Mouse (Mus musculus) ZHBTc4 (cell line): ENCODE results near the gene Antxr1.
A peak's percentile ranks its signal among the peaks of the same experiment; 100 is the strongest.

Experiments used
- DNase-seq: peaks from one replicate; pipeline ENCODE4 v3.0.0-alpha.2; 2011; ENCODE audit warnings: low read depth, low spot score

Gene Antxr1

DNA sequence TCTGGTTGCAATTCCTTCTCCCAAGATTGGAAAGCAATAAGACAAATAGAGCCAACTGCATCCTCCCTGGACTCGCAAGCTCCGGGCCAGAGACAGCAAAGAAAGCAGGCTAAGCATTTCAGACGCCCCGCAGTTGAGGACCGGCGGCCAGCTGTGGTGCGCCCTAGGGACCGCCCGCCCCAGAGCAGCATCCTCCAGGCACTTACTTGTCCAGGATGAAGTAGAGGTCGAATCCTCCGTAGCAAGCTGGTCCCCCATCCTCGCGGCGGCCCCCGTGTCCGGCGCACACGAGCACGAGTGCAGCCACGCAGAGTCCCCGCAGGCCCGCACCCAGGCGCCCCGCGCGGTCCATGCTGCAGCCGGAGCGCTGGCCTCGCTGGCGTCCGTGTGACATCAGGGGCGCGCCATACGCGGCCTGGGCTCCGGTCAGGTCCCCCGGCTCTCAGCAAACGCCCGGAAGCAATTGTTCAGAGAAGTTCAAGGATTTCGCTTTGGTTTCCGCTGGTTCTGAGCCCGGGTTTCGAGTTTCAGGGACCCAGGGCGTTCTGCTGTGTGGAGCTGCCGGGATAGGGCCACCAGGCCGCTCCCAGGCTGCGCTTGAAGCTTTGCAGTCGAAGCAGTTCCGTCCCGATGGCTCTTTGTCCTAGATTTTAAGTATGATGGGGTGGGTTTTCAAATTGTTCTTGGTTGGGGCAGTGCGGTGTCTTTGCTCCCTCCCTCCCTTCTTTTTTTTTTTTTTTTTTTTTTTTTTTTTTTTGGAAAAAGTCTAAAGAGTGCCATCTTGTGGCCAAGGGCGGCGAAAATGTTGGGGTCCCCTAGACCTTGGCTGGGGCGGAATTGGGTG, at the start of gene Antxr1:
Gene Antxr1, minus strand, starts transcription at position 731 of the 844 bp plus-strand sequence.
- peak; percentile 59 for DNase-seq

DNA sequence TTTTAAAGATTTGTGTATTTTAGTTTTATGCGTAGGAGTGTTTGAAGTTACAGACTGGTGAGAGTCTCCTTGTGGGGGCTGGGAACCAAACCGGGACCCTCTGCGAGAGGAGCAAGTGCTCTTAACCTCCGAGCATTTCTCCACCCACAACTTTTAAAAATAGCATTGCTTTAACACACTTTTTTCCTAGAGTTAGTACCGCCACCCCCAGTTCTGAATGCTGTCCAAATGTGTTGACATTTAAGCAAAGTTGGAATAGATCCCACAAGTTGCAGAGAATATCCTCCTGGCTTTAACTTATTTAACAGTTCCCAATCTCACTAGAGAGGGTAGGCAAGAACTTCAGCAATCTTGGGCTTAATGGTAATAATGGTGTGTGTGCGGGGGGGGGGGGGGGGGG, 49.1 kb upstream of the Antxr1 start:
- no peak for DNase-seq

DNA sequence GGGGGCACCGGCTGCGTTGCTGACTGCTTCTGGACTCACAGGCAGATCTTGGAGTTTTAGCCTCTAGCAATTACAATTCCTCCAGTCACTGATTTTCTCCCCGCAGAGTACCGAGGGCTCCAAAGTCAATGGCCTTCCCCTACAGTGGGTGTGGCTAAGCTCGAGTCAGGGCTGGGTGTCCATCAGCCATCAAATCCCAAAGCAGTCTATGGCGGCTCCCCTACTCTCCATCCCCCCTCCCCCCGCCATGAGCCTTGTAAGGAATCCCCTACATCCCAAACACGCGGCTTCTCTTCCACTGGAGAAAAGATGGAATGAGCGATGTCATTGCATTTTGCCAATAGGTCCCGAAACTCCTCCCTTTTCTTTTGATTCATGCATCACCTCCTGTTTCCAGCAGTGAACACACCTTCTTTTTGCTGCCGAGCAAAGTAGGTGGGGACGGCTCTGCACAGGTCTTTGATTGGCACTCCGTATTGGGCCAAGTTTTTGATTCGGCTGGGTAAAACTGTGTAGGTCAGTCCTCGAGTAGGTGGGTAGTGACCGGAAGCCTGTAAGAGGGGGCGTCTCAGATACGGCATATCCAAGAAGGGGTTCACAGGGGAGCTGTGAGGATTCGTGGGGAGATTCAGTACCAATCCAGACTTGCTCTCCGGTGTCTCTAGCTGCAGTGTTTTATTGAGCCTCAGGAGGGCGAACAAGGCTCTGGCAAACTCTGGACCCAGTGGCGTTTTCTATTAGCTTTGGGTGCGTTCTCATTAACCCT, 48.5 kb upstream of the Antxr1 start:
- DNase-seq, result peak; percentile 58

DNA sequence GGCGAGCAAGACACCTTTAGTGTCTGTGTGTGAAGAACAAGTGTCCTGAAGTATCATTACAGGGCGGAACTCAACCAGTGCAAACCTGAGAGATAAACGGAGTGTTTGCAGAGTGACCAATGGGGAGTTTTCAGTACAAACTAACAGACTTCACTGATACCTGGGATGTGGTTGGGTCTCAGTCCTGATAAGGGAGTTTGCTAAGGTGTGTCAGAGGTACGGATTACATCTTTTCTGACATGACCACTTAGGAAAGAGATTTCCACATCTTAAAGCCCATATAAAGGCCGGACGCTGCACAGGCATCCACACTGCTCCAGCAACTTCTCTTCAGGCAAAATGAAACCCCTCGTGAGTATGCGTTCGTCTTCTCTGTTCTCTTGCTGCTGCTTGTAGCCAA, 37.4 kb upstream of the Antxr1 start, which contains the start of gene Gkn2:
Gene Gkn2, plus strand, starts transcription at position 301 of the 400 bp plus-strand sequence.
- no peak for DNase-seq

DNA sequence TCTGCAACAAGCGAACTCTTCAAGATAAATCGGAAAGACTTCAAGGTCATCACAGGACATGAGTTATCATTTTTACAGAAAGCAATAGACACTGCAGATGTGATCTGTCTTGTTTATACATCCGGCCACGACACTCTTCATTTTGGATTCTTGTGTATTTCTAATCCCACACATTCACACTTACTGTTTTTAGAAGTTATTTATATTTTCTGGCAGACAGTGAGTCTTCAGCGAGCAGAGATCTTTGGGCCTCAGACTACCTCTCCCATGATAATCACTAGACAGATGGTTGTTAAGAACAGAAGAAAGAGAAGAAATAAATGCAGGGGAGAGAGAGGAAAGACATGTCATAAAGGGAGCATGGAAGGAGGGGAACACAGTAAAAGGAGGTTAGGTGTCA, 33.6 kb upstream of the Antxr1 start:
- DNase-seq, result no peak

DNA sequence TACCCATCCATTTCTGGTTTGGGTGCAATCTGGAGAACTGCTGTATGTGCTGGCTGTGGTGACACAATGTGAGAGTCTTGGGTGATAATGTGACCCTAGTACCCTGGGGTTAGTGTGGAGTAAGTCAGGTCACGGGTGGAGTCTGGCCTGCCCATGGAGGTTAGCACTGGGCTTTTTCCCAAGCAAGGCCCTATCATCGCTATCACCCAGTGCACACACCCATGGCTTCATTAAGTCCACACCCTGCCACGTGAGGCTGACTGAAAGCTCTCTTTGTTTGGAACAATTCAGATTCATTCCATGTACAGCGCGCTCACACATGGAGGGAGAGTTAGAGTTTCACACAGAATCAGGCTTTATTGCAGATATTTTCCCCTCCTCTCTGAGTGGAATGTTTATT, 18.8 kb upstream of the Antxr1 start:
- DNase-seq, result peak; percentile 29

DNA sequence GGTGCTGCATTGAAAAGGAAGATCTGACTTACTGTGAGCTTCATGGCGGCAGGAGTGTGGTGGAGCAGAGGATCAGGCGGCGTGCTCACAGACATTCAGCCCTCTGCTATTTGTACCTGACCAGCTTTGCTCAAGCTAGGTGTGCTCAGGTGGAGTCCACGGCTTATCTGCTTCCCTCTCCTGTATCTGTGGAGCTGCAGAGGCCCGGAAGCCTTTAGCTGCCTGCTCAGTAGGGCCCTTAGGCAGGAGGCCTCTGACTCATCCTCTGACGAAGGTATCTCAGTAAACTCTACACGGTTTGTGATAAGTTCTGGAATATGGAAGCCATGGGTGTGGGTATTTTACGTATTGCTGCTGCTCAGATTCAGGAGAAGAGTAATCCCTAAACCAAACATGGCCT, 15.2 kb upstream of the Antxr1 start, which contains the start of gene Gkn1:
Gene Gkn1, minus strand, starts transcription at position 114 of the 400 bp plus-strand sequence.
- no peak for DNase-seq

DNA sequence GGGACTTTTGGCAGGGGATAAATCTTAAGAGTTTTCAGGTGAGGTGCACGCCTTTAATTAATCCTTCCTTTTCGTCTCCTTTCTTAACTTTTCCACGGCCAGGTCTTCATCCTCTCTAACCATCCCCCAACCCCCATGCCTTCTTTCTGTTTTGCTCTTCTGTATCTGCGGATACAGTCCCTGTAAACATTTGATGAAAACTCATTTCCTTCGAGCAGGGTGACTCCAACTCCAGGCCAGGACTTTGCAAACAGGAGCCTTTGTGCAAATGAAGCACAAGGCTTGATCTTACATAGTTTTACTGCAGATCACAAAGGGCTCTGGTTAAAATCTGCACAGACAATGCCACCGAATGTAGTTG, 294 bp upstream of the Antxr1 start:
- no peak for DNase-seq

DNA sequence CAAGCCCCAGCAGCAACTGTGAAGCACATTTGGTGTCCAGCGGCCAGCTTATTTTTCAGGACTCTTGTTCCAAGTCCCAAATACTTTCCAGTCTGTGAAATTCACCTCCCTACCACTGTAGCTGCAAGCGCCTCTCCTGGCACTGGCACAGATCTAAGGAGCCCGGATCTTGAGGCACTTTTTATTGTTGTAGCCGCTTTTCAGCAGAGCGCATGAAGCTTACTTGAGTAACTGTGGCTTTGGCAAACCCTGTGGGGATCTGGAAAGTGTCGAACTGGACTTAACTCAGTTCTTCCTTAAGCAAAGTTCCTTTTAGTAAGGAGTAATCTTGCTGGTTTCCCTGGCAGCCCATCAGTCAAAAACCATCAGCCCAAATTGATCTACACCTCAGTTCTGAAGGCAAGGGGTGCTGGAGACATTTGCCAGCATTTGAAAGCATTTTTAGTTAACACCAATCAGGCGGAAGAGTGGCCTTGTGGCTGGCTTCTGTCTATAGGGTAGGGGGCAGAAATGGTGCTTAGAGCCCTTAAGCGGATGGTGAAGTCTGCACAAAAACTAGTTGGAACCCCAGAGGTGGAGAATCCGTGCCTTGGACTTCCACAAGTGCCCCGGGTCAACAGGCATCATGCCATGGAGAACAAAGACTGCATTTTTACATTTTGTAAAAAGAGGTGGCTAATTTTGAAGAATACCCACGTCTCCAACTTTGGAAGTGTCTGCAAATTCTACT, 1.1 kb downstream of the Antxr1 start:
- no peak for DNase-seq

DNA sequence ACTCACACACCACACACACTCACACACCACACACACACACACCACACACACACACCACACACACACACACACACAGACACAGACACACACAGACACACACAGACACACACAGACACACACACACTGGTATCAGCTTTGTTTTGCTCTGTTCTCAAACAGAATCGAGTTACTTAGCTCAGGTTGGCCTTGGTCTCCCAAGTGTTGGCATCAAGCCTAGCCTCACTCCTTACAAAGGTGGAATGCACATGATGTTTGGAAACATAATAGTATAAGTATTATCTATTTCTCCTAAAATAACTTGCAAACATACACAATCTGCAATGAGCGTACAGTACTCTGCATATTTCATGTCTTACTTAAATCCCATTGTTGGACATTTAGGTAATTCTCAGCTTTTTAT, 3.2 kb downstream of the Antxr1 start:
- no peak for DNase-seq

DNA sequence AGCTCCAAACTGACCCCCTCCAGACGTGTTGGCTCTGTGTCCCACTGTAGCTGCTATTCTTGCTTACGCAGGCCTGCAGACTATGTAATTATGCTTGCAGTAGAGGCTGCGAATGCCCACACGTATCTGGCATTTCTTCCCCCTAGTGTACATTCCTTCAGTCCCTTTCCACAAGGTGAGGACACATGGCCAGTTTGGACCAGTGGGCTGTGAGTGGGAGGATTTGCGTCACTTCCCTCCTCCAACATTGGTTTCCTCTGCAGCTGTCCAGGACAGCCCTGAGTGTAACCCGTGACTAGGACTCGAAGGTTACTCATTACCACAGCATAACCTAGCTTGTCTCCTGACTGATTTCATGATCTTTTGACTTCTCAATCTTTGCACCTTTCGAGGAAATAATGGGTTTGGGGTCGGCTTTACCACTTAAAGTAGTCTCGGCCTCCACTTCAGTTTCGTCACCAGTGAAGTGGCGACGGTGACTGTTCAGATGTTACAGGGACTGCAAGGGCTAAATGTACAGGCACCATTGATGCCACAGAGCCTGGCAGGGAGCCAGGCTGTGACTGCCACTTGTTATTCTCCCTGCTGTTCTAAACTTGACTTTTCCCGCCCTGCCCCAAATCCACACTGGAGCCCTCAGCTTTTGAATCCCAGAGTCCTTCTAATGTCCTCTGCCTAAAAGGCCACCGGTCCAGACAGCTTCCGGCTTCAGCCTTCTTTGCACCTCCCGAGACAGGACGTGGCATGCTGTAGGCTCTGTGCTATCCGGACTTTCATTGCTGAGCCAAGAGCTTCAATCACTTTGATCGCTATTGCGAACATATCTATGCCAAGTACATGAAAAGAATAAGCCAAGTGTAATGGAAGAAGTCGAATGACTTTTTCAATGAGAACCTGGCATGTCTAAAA, 7.1 kb downstream of the Antxr1 start:
- no peak for DNase-seq

DNA sequence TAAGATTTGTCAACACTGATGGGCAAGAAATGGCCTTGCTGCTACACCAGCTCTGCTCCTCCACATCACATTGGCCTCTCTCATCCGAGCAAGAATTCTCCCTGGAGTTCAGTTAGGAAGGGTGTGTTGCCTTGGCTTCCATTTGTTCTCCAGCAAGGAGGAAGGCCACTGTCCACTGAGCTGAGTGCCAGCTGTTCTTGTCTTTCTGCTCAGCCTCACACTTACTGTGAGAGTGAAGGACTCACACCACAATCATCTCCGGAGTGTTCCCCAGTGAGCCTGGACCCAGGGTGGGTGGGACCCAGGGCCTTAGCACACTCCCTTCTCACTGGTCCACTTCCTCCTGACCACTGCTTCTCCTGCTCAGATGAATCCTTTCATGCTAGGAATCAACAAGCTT, 8.7 kb downstream of the Antxr1 start:
- DNase-seq, result no peak

DNA sequence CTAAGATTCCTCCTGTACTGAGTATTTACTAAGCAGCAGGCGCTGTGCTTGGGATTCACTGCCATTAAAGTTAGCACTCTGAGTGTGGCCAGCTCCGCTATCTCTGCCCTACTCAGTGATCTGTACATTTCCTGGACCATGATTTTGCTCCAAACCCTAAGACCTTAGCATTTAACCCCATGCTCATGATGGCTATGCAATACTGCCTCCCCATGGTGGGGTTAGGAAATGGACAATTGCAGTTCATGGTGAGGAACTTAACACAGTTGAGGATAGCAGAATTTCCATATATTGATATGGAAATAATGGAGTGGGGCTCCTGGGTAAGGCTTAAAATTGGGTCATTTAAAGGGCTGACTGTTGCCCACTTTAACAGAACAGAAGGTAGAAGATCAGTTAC, 12.2 kb downstream of the Antxr1 start:
- DNase-seq, result peak; percentile 56

DNA sequence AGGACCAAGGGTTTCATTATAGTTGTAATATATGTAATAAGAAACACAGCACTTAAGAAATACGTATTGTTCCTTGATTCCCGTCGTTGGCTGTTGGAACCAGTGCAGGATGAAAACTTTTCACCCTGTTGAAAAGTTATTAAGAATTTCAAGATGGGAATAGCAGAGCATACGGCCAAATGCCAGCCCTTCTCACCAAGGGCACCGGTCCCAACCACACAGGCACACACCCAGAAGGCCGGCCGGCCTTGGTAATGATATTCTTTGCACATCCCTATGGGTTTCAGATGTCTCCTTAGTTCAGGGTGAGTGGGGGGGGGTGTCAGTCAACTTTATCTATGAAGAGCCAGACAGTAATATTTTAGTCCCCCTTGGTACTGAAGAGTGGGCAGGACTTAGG, 17.0 kb downstream of the Antxr1 start:
- no peak for DNase-seq

DNA sequence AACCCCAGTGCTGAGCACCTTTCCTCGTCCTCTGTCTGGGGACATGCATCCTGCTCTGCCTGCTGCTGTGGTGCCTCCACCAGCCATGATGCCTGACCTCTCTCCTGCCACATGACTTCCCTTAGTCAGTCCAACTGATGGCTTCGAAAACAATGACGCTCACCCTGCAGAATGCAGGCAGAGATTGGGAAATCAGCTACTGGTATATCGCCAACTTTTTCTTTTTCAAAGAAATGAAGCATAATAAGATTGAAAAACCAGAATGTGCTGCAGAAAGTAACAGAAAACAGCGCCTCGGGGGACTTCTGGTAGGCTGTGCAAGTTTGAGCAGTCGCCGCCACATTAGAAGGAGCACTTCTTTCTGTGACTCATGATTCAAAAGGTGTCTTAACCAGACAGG, 18.7 kb downstream of the Antxr1 start:
- DNase-seq, result no peak

DNA sequence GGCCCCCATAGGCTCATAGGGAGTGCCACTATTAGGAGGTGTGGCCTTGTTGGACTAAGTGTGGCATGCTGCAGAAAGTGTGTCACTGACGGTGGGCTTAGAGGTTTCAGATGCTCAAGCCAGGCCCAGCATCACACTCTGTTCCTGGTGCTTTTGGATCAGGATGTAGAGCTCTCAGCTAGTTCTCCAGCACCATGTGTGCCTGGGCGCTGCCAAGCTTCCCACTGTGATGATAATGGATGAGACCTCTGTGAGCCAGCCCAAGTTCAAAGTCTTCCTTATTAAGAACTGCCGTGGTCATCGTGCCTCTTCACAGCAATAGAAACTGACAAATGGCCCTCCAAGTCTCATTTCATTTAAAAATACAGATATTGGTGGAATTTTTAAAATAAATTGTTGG, 22.9 kb downstream of the Antxr1 start:
- DNase-seq, result no peak

DNA sequence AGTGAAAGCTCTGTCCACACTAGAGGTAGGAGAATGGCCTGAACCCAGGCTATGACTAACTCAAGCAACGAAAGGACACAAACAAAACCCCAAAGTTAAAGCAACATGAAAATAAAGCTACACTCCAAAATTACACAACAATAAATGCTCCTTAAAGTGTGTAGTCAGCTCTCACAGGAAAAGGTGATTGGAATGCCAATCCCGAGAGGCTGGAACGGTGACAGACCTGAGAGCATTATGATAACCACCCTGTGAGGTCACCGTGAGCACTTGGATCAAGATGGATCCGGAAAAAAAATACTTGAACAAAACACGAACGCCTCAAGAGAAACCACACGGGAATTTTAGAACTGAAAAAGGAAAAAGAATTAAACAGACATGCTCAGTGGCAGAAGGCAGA, 31.1 kb downstream of the Antxr1 start:
- DNase-seq, result no peak

DNA sequence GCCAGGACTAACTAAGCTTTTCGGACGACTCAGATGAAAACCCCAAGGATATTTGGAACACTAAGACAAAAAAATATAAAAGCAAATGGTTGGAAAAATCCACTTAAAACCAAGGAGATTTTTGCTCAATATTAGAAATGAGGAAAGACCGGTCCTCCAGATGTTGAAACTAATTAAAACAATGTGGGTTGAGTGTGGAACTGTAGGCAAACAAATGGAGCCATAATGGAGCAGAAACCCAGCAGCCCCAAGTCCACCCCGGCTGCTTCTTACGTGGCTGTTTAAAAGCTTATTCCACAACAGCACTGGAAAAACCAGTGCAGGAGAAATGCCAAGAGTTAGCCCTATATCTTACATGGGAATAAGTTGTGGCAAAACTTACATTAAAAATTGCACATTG, 32.9 kb downstream of the Antxr1 start:
- no peak for DNase-seq

DNA sequence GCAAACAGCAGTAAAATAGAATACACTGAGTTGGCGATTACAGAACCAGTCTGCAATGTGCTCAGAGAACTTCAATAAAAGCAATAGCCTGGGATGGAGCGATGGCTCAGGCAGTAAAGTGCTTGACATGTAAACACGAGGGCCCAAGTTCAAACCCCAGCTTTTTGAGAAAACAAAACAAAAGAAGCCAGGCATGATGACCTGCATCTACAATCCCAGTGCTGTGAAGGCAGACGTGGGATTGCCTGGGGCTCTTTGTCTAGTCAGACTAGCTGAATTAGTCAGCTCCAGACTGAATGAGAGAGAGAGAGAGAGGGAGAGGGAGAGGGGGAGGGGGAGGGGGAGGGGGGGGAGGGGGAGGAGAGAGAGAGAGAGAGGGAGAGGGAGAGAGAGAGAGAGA, 33.6 kb downstream of the Antxr1 start:
- no peak for DNase-seq

DNA sequence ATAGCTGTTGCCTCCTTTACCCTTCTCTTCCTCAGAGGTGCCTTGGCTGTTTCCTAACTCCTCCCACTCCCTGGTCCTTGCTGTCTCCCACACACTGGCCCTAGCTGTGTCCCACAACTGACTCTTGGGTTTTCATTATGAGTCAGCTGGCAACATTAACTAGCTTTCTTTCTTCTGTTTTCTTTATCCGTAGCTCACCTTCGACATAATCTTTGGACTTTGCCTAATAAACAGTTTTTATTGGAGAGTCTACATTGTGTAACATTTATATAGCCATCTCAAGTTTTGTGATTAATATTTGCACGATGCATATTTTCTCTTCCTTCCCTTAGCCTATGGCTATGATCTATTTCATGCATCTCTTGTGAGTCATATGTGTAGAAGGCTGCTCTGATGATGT, 40.7 kb downstream of the Antxr1 start:
- no peak for DNase-seq
